Mouse (Mus musculus) small intestine, adult 2 months (tissue): Measurements from ENCODE around the gene Gata5. TPM values are rescaled to one million over a fixed set of nuclear protein-coding genes. Genes with fewer than 3 reads are reported as not detected.
A peak's percentile ranks its signal among the peaks of the same experiment; 100 is the strongest.

ENCODE experiments used
- H3K27ac ChIP-seq: fragments of 200-500 bp; 2 replicates; pipeline ENCODE4 v1.5.1; 2012; ENCODE audit warnings: low read depth, low read length, control low read depth, inconsistent platforms; ENCODE audit not compliant: insufficient read depth
- H3K27me3 ChIP-seq: fragments of 200-500 bp; 2 replicates; pipeline ENCODE4 v1.6.1; 2012; ENCODE audit warnings: mild to moderate bottlenecking, moderate library complexity, low read length, inconsistent platforms; ENCODE audit not compliant: control insufficient read depth, insufficient read depth
- H3K36me3 ChIP-seq: fragments of 200-500 bp; 2 replicates; pipeline ENCODE4 v1.6.1; 2012; ENCODE audit warnings: mild to moderate bottlenecking, low read length, control low read depth, inconsistent platforms; ENCODE audit not compliant: control insufficient read depth, insufficient read depth
- H3K4me1 ChIP-seq: fragments of 200-500 bp; 2 replicates; pipeline ENCODE4 v1.6.1; 2012; ENCODE audit warnings: low read length, inconsistent platforms, mixed read lengths; ENCODE audit not compliant: control insufficient read depth, insufficient read depth, insufficient read length
- H3K4me3 ChIP-seq: fragments of 200-500 bp; 2 replicates; pipeline ENCODE4 v1.5.1; 2012; ENCODE audit warnings: low read depth, mild to moderate bottlenecking, control low read depth, inconsistent platforms, low read length, moderate library complexity
- CTCF ChIP-seq: fragments of 200-500 bp; IDR thresholded peaks from 2 replicates; pipeline ENCODE4 v1.5.1; 2012; ENCODE audit warnings: low read depth, mild to moderate bottlenecking, control low read depth, inconsistent platforms, low read length, moderate library complexity, mixed read lengths; ENCODE audit not compliant: insufficient replicate concordance, insufficient read length; ENCODE audit errors: extremely low read depth
- POLR2A ChIP-seq: fragments of 200-500 bp; IDR thresholded peaks from 2 replicates; pipeline ENCODE4 v1.6.1; 2012; ENCODE audit warnings: low read depth, mild to moderate bottlenecking, control low read depth, inconsistent platforms, low read length, moderate library complexity
- WGBS: fragments of 180-500 bp; shearing (Covaris S2); methylation state at CpG from one replicate; pipeline ENCODE4 v1.1.7; 2018; 5-methylcytosine and 5-hydroxymethylcytosine counted together
- polyA plus RNA-seq: library from polyadenylated mRNA; depleted of rRNA; stranded (reverse); fragments of >200 nt; gene quantifications from 2 replicates; pipeline ENCODE4 v1.2.3, GENCODE M21; 2012

Gata5 gene
- polyA plus RNA-seq, 1 experiment: 121 TPM

DNA sequence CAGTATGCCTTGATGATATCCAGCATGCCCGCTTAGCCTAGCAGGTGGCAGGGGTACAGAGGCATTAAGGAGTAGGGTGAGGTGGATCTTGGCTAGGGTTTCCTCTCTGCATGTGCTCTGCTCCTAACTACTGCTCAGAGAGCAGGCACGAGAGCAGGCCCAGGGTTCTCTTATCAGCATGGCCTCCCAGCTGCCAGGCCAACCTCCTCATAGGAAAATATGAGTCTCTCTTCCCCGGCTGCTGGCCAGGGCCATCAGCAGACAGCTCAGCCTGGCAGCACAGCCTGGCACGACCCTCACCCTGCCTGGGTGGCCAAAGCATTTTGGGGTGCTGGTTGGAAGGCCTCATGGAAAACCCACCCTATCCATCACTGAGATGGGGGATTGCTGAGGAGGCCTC lies 23.4 kb downstream of the Gata5 start:
- Histone ChIP-seq H3K4me1 (peaks cover 32% of the 10 kb centered on the region), H3K27ac (no peak overlapping the region), H3K36me3 (no peaks in the 10 kb centered on the region), H3K4me3 (no peak overlapping the region), H3K27me3 (no peaks in the 10 kb centered on the region)
- TF ChIP-seq POLR2A (no peak), CTCF (no peak)
- 56% methylated on average over 4 of the region's 4 CpGs for WGBS

DNA sequence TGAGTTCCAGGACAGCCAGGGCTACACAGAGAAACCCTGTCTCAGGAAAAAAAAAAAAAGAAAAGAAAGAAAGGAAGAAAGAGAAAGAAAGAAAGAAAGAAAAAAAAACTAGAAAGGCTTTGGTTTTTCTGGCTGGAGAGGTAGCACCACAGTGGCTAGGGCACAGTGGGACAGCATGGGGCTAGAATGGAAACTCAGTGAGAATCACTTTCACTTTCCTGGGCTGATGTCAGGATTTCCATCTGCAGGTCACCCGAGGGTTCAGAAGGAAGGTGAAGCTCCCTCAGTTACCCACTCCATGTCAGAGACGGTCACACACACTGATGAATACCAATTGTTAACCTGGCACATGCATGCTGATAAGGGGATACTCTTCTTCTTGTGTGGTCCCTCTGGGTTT lies 26.8 kb downstream of the Gata5 start:
- 27% methylated on average over 2 of the region's 2 CpGs for WGBS
- no peak overlapping the region for H3K4me3 ChIP-seq

DNA sequence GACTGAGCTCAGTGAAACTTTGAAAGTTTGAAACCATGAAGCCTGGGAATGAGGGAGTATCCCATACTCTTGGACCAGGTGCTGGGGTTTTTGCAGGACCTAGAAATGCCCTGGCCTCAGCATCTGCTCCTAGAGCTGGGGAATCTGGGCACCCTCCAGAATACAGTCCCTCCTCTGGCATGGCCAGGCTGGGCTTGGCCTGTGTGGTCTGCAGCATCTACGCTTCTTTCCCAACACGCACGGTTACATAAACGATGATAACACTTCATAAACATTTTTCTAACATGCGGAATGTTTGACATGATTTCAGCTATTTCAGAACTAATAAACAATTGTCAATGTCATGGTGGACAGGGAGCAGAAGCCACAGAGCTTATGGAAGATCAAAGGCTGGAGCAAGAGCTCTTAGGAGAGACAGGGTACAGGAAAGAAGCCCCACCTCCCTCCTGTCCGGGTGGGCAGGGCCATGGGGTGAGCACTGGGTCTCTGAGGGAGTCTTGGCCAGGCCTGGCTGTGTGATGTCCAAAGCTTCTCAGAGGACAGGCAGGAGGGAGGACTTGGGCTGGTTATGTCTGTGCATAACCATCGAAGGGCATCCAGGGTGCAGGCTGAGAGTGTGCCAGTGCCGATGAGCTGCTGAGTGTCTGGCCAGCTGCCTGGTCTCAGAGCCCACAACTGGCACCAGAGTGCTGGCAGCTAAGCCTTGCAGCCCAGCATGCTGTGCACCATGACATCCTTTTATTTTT lies 27.9 kb downstream of the Gata5 start:
- Histone ChIP-seq H3K36me3 (no peaks in the 10 kb centered on the region), H3K4me3 (no peak overlapping the region), H3K4me1 (peaks cover 11% of the 10 kb centered on the region), H3K27me3 (no peaks in the 10 kb centered on the region), H3K27ac (no peak overlapping the region)
- 76% methylated on average over 8 of the region's 8 CpGs for WGBS
- no peak for TF ChIP-seq CTCF
- no peak for TF ChIP-seq POLR2A

More for the DNA sequence above, 26.8 kb downstream of the Gata5 start:
- peak overlapping the region; percentile 67 for H3K27ac ChIP-seq
- no peaks in the 10 kb centered on the region for H3K27me3 ChIP-seq
- H3K36me3 ChIP-seq: no peaks in the 10 kb centered on the region
- TF ChIP-seq CTCF (no peak), POLR2A (no peak)
- H3K4me1 ChIP-seq: peaks cover 11% of the 10 kb centered on the region

DNA sequence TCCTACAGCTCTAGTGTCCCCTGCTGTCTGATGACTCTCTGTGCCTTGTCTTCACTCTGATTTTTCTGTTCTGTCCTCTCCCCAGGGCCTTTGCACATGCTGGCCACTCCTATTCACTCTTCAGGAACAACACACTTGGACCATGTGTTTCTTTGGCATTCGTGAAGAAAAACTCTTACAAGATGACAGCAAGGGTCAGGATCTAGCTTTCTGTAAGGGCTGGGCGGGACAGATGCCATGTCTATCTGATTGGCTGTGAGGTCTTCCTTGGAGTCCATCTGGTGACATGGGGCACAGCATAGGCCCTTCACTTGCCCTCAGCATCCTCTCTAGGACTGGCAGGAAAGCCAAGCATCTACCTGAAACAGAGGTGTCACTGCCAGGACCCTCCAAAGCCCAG lies 28.5 kb downstream of the Gata5 start:
- no peak overlapping the region for H3K27ac ChIP-seq
- TF ChIP-seq POLR2A: no peak
- TF ChIP-seq CTCF: no peak
- H3K4me1 ChIP-seq: peaks cover 11% of the 10 kb centered on the region
- WGBS: 71% methylated on average over 2 of the region's 2 CpGs
- no peaks in the 10 kb centered on the region for H3K27me3 ChIP-seq
- H3K4me3 ChIP-seq: no peak overlapping the region
- H3K36me3 ChIP-seq: no peaks in the 10 kb centered on the region

DNA sequence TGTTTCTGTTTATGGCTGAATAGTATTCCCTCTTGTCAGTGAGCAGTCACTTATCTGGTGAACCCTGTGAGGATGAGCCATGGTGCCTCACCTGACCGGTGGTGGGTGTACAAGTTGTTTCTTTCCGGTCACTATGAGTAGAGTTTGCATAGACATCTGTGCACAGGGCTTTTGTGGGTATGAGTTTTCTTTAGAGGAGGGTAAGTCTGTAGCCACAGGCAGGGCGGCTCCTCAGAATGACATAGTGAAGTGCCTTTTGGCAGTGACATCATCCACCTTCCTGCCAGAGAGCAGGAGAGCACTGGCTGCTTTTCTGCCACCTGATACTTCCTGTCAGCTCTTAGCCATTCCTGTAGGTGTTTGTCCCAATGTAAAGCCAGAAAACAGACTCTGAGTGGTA lies 29.0 kb downstream of the Gata5 start:
- Histone ChIP-seq H3K4me1 (peaks cover 14% of the 10 kb centered on the region), H3K27me3 (no peaks in the 10 kb centered on the region), H3K36me3 (no peaks in the 10 kb centered on the region), H3K4me3 (no peak overlapping the region), H3K27ac (no peak overlapping the region)
- 82% methylated on average over 3 of the region's 3 CpGs for WGBS
- no peak for TF ChIP-seq POLR2A
- TF ChIP-seq CTCF: no peak

DNA sequence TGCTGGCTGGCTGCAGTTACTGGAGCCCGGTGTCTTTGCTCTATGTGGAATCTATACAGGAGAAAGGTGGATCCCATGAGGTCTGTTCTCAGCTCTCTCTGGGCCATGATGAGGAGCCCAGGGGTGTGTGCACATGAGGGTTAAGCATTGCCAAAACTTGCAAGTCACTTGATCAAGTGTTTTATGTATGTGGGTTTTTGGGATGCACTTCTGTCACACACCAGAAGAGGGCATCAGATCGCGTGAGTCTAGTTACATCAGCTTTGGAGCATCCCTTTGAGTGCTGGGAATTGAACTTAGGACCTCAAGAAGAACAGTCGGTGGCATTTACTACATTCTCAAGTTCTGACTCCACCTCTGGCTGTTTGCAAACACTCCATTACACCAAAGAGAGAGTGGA lies 29.9 kb downstream of the Gata5 start:
- no peak overlapping the region for H3K4me3 ChIP-seq
- no peak for TF ChIP-seq POLR2A
- TF ChIP-seq CTCF: no peak
- 58% methylated on average over 4 of the region's 4 CpGs for WGBS
- H3K27ac ChIP-seq: no peak overlapping the region
- H3K27me3 ChIP-seq: no peaks in the 10 kb centered on the region
- H3K36me3 ChIP-seq: no peaks in the 10 kb centered on the region
- H3K4me1 ChIP-seq: peaks cover 19% of the 10 kb centered on the region

DNA sequence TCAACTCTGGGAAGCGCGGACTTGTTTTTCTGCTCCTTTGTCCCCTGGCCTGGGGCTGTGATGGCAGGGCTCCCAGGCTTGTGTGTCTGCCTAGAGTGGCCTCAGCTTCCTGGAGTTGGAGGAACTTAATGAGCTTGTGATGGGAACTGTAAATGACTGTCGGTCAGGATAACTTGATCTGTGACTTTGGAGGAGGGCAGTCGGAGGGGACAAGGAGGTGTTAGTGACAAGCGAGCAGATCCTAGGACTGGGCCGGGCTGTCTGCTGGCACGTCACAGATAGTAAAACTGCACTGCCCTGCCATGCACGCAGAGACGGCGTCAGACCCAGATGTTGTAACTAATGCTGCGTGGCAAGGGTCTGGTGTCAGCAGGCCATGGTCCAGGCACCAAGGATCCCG lies 31.0 kb downstream of the Gata5 start:
- WGBS: 62% methylated on average over 12 of the region's 12 CpGs
- H3K36me3 ChIP-seq: no peaks in the 10 kb centered on the region
- H3K4me1 ChIP-seq: peaks cover 19% of the 10 kb centered on the region
- TF ChIP-seq POLR2A (no peak), CTCF (no peak)
- no peak overlapping the region for H3K27ac ChIP-seq
- H3K27me3 ChIP-seq: no peaks in the 10 kb centered on the region
- H3K4me3 ChIP-seq: no peak overlapping the region

DNA sequence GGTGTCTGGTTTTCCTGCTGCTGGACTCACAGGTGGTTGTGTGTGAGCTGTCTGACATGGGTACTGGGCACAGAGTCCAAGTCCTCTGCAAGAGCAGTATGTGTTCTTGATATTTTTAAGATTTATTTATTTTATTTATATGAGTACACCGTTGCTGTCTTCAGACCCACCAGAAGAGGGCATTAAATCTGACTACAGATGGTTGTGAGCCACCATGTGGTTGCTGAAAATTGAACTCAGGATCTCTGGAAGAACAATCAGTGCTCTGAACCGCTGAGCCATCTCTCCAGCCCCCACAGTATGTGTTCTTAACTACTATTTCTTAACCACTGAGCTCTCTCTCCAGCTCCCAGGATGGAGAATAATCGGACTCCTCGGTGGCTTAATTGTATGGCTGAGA lies 32.3 kb downstream of the Gata5 start:
- H3K27me3 ChIP-seq: no peaks in the 10 kb centered on the region
- H3K36me3 ChIP-seq: no peaks in the 10 kb centered on the region
- no peak for TF ChIP-seq POLR2A
- no peak for TF ChIP-seq CTCF
- peaks cover 13% of the 10 kb centered on the region for H3K4me1 ChIP-seq
- no peak overlapping the region for H3K4me3 ChIP-seq
- H3K27ac ChIP-seq: no peak overlapping the region
- WGBS: 78% methylated on average over 4 of the region's 4 CpGs
